Mouse (Mus musculus) E14TG2a.4 (cell line): ENCODE measurements around the gene Gm20388.

Source experiments
- H3K27me3 ChIP-seq: 2 replicates; pipeline ENCODE4 v1.6.1; 2014; ENCODE audit warnings: low read length, control low read depth; ENCODE audit not compliant: insufficient read depth
- H3K36me3 ChIP-seq: 2 replicates; pipeline ENCODE4 v1.6.1; 2014; ENCODE audit warnings: low read length, control low read depth; ENCODE audit not compliant: insufficient read depth
- H3K4me1 ChIP-seq: replicated peaks from 2 replicates; pipeline ENCODE4 v1.6.1; 2014; ENCODE audit warnings: low read depth, low read length, control low read depth
- H3K4me3 ChIP-seq: replicated peaks from 2 replicates; pipeline ENCODE4 v1.5.1; 2014; ENCODE audit warnings: mild to moderate bottlenecking, low read length
- H3K9me3 ChIP-seq: 2 replicates; pipeline ENCODE4 v1.6.1; 2014; ENCODE audit warnings: low read length, control low read depth
- CTCF ChIP-seq: conservative IDR thresholded peaks from 2 replicates; pipeline ENCODE4 v1.5.1; 2014; ENCODE audit warnings: low read length
- NANOG ChIP-seq: IDR thresholded peaks from 2 replicates; pipeline ENCODE4 v1.6.1; 2014; ENCODE audit warnings: borderline replicate concordance, low read length, mixed read lengths
- POU5F1 ChIP-seq: IDR thresholded peaks from 2 replicates; pipeline ENCODE4 v1.6.1; 2014; ENCODE audit warnings: low read length, borderline replicate concordance

The Gm20388 gene

GRCm38 (mm10) chr8:120630031-120630430 is 719.4 kb downstream of the Gm20388 start:
- TF ChIP-seq CTCF (no peak), NANOG (no peak), POU5F1 (no peak)
- peaks cover 84% of the 10 kb centered on the region for H3K4me1 ChIP-seq
- H3K9me3 ChIP-seq = no peaks in the 10 kb centered on the region

GRCm38 (mm10) chr8:120630848-120631247 is 720.2 kb downstream of the Gm20388 start:
- Histone ChIP-seq H3K36me3 (peaks cover 15% of the 10 kb centered on the region; the same call in 1 of the 2 replicates), H3K4me1 (peaks cover 86% of the 10 kb centered on the region), H3K4me3 (peak overlapping the region; percentile 61), H3K27me3 (peaks cover under 1% of the 10 kb centered on the region; the same call in 1 of the 2 replicates), H3K9me3 (no peaks in the 10 kb centered on the region)
- TF ChIP-seq POU5F1 = no peak

More at GRCm38 (mm10) chr8:120630031-120630430, 719.4 kb downstream of the Gm20388 start:
- H3K27me3 ChIP-seq = no peaks in the 10 kb centered on the region; the same call in 1 of the 2 replicates
- peak overlapping the region; percentile 41 for H3K4me3 ChIP-seq
- H3K36me3 ChIP-seq = peaks cover 15% of the 10 kb centered on the region; the same call in 1 of the 2 replicates

GRCm38 (mm10) chr8:120631441-120632375 is 721.1 kb downstream of the Gm20388 start:
- Histone ChIP-seq H3K36me3 (peaks cover 15% of the 10 kb centered on the region; the same call in 1 of the 2 replicates), H3K4me1 (peaks cover 81% of the 10 kb centered on the region), H3K4me3 (peak overlapping the region; percentile 82), H3K27me3 (peaks cover 9% of the 10 kb centered on the region), H3K9me3 (no peaks in the 10 kb centered on the region)
- TF ChIP-seq POU5F1 (no peak), CTCF (no peak), NANOG (no peak)

- no peaks in the 10 kb centered on the region for H3K9me3 ChIP-seq
- peaks cover 20% of the 10 kb centered on the region for H3K27me3 ChIP-seq
- TF ChIP-seq NANOG (no peak), POU5F1 (no peak), CTCF (no peak)
- peaks cover 15% of the 10 kb centered on the region; the same call in 1 of the 2 replicates for H3K36me3 ChIP-seq
- peak overlapping the region; percentile 82 for H3K4me3 ChIP-seq
- H3K4me1 ChIP-seq = peaks cover 68% of the 10 kb centered on the region
Observed at GRCm38 (mm10) chr8:120632969-120633664, 722.5 kb downstream of the Gm20388 start.

GRCm38 (mm10) chr8:120633665-120634271 is 723.1 kb downstream of the Gm20388 start:
- peak overlapping the region; percentile 82 for H3K4me3 ChIP-seq
- peaks cover 63% of the 10 kb centered on the region for H3K4me1 ChIP-seq
- H3K9me3 ChIP-seq = no peaks in the 10 kb centered on the region
- H3K27me3 ChIP-seq = peaks cover 20% of the 10 kb centered on the region
- peaks cover 15% of the 10 kb centered on the region; the same call in 1 of the 2 replicates for H3K36me3 ChIP-seq
- TF ChIP-seq POU5F1 (no peak), NANOG (no peak), CTCF (no peak)

- peaks cover 56% of the 10 kb centered on the region for H3K4me1 ChIP-seq
- H3K4me3 ChIP-seq = peak overlapping the region; percentile 82
- H3K9me3 ChIP-seq = no peaks in the 10 kb centered on the region
- peaks cover 20% of the 10 kb centered on the region for H3K27me3 ChIP-seq
- TF ChIP-seq CTCF = no peak
- no peak for TF ChIP-seq POU5F1
- no peak for TF ChIP-seq NANOG
- peaks cover 11% of the 10 kb centered on the region; the same call in 1 of the 2 replicates for H3K36me3 ChIP-seq
Observed at GRCm38 (mm10) chr8:120634329-120634839, 723.7 kb downstream of the Gm20388 start.

GRCm38 (mm10) chr8:120641245-120641644 is 730.6 kb downstream of the Gm20388 start:
- Histone ChIP-seq H3K4me1 (peaks cover 27% of the 10 kb centered on the region), H3K4me3 (no peak overlapping the region), H3K27me3 (peaks cover 28% of the 10 kb centered on the region), H3K36me3 (no peaks in the 10 kb centered on the region), H3K9me3 (no peaks in the 10 kb centered on the region)
- no peak for TF ChIP-seq POU5F1
- TF ChIP-seq CTCF = no peak
- TF ChIP-seq NANOG = no peak

GRCm38 (mm10) chr8:120642031-120642662 is 731.5 kb downstream of the Gm20388 start:
- peaks cover 26% of the 10 kb centered on the region for H3K27me3 ChIP-seq
- H3K4me3 ChIP-seq = 0 out of 2 replicates have a peak overlapping the region, but pooled peaks have one; percentile 13
- H3K9me3 ChIP-seq = no peaks in the 10 kb centered on the region
- TF ChIP-seq POU5F1 (no peak), CTCF (peak; percentile 29)
- H3K4me1 ChIP-seq = peaks cover 28% of the 10 kb centered on the region
- no peaks in the 10 kb centered on the region for H3K36me3 ChIP-seq
